Mouse (Mus musculus) heart, embryonic 16.5 days (tissue): ENCODE data around the gene Scgb1a1. TPM values are rescaled to one million over a fixed set of nuclear protein-coding genes. Genes with fewer than 3 reads are reported as not detected.

Source experiments
- ATAC-seq: fragments of 200-750 bp; cut with Nextera tagmentation; replicated peaks from 2 replicates; pipeline ENCODE4 v1.8.0; 2017; ENCODE audit warnings: moderate number of reproducible peaks; ENCODE audit not compliant: insufficient read depth, low FRiP score; ENCODE audit errors: extremely low read depth
- H3K27ac ChIP-seq: fragments of 300-500 bp; sonication (generic); 2 replicates; pipeline ENCODE4 v1.5.1; 2014; ENCODE audit warnings: mild to moderate bottlenecking, low read length, control low read depth, moderate library complexity
- H3K27me3 ChIP-seq: fragments of 300-500 bp; sonication (generic); 2 replicates; pipeline ENCODE4 v1.6.1; 2014; ENCODE audit warnings: low read length, mixed read lengths; ENCODE audit not compliant: control insufficient read depth, insufficient read depth
- H3K36me3 ChIP-seq: fragments of 300-500 bp; sonication (generic); 2 replicates; pipeline ENCODE4 v1.6.1; 2014; ENCODE audit not compliant: control insufficient read depth, insufficient read depth
- H3K4me1 ChIP-seq: fragments of 300-500 bp; sonication (generic); 2 replicates; pipeline ENCODE4 v1.6.1; 2014; ENCODE audit warnings: low read length, mixed read lengths; ENCODE audit not compliant: control insufficient read depth, insufficient read depth
- H3K4me2 ChIP-seq: fragments of 300-500 bp; sonication (generic); 2 replicates; pipeline ENCODE4 v1.6.1; 2014; ENCODE audit warnings: low read depth, mild to moderate bottlenecking, control low read depth, low read length
- H3K4me3 ChIP-seq: fragments of 300-500 bp; sonication (generic); 2 replicates; pipeline ENCODE4 v1.5.1; 2014; ENCODE audit warnings: mild to moderate bottlenecking, control low read depth, low read length
- H3K9ac ChIP-seq: fragments of 300-500 bp; sonication (generic); 2 replicates; pipeline ENCODE4 v1.6.1; 2014; ENCODE audit warnings: low read length, control low read depth
- H3K9me3 ChIP-seq: fragments of 300-500 bp; sonication (generic); replicated peaks from 2 replicates; pipeline ENCODE4 v1.6.1; 2016; ENCODE audit warnings: low read length; ENCODE audit not compliant: control insufficient read depth
- WGBS: fragments of 180-500 bp; shearing (Covaris S2); extraction: QIAGEN DNeasy Blood & Tissue Kit; methylation state at CpG from one replicate; pipeline ENCODE4 v1.1.7; 2014; 5-methylcytosine and 5-hydroxymethylcytosine counted together
- polyA plus RNA-seq: library from polyadenylated mRNA; unstranded; fragments of >200 nt; fragmentation: Nextera tagmentation; extraction: Ambion mirVana; gene quantifications from 2 replicates; pipeline ENCODE4 v1.2.1, GENCODE M21; 2015

The Scgb1a1 gene
- polyA plus RNA-seq, 1 experiment from 2014 or later = 0.91 TPM

- no peak overlapping the region for H3K4me2 ChIP-seq
- WGBS = 41% methylated on average over 4 of the region's 4 CpGs
- no peaks in the 10 kb centered on the region for H3K36me3 ChIP-seq
- H3K9ac ChIP-seq = no peak overlapping the region
- no peak overlapping the region for H3K27ac ChIP-seq
- no peak; the same call in 1 of the 2 replicates for ATAC-seq
- no peaks in the 10 kb centered on the region for H3K27me3 ChIP-seq
- peaks cover 27% of the 10 kb centered on the region for H3K4me1 ChIP-seq
- H3K9me3 ChIP-seq = no peaks in the 10 kb centered on the region
- H3K4me3 ChIP-seq = no peak overlapping the region
Measured at GRCm38 (mm10) chr19:9044291-9044690, 43.5 kb downstream of the Scgb1a1 start.

GRCm38 (mm10) chr19:9043123-9043522 lies 44.6 kb downstream of the Scgb1a1 start:
- peaks cover 24% of the 10 kb centered on the region for H3K4me1 ChIP-seq
- 81% methylated on average over 1 of the region's 1 CpGs for WGBS
- H3K4me2 ChIP-seq = no peak overlapping the region
- H3K9me3 ChIP-seq = no peaks in the 10 kb centered on the region
- H3K4me3 ChIP-seq = no peak overlapping the region
- no peak for ATAC-seq
- no peaks in the 10 kb centered on the region for H3K27me3 ChIP-seq
- no peak overlapping the region for H3K27ac ChIP-seq
- H3K36me3 ChIP-seq = no peaks in the 10 kb centered on the region
- H3K9ac ChIP-seq = no peak overlapping the region

- no peak for ATAC-seq
- no peaks in the 10 kb centered on the region for H3K36me3 ChIP-seq
- no peaks in the 10 kb centered on the region for H3K9me3 ChIP-seq
- no peak overlapping the region for H3K4me2 ChIP-seq
- peaks cover 9% of the 10 kb centered on the region; the same call in 1 of the 2 replicates for H3K4me1 ChIP-seq
- no peak overlapping the region for H3K27ac ChIP-seq
- no peak overlapping the region for H3K9ac ChIP-seq
- no peak overlapping the region for H3K4me3 ChIP-seq
- no peaks in the 10 kb centered on the region for H3K27me3 ChIP-seq
Measured at GRCm38 (mm10) chr19:9041074-9041473, 46.7 kb downstream of the Scgb1a1 start.

GRCm38 (mm10) chr19:9040649-9041048 lies 47.1 kb downstream of the Scgb1a1 start:
- no peaks in the 10 kb centered on the region for H3K36me3 ChIP-seq
- H3K27me3 ChIP-seq = no peaks in the 10 kb centered on the region
- H3K4me3 ChIP-seq = no peak overlapping the region
- H3K27ac ChIP-seq = no peak overlapping the region
- H3K4me2 ChIP-seq = no peak overlapping the region
- H3K4me1 ChIP-seq = peaks cover 9% of the 10 kb centered on the region; the same call in 1 of the 2 replicates
- H3K9ac ChIP-seq = no peak overlapping the region
- H3K9me3 ChIP-seq = no peaks in the 10 kb centered on the region
- ATAC-seq = no peak
- WGBS = 78% methylated on average over 6 of the region's 6 CpGs

GRCm38 (mm10) chr19:9039928-9040327 lies 47.8 kb downstream of the Scgb1a1 start:
- Histone ChIP-seq H3K27ac (no peak overlapping the region), H3K9ac (no peak overlapping the region), H3K27me3 (no peaks in the 10 kb centered on the region), H3K4me1 (peaks cover 9% of the 10 kb centered on the region; the same call in 1 of the 2 replicates), H3K36me3 (no peaks in the 10 kb centered on the region), H3K4me2 (no peak overlapping the region), H3K9me3 (no peaks in the 10 kb centered on the region), H3K4me3 (no peak overlapping the region)
- WGBS = 43% methylated on average over 7 of the region's 7 CpGs
- ATAC-seq = no peak

- ATAC-seq = no peak
- Histone ChIP-seq H3K9ac (no peak overlapping the region), H3K4me1 (peaks cover 7% of the 10 kb centered on the region), H3K27me3 (no peaks in the 10 kb centered on the region), H3K36me3 (no peaks in the 10 kb centered on the region), H3K4me2 (no peak overlapping the region), H3K9me3 (no peaks in the 10 kb centered on the region), H3K27ac (no peak overlapping the region), H3K4me3 (no peak overlapping the region)
- WGBS = 66% methylated on average over 4 of the region's 4 CpGs
Measured at GRCm38 (mm10) chr19:9039266-9039665, 48.5 kb downstream of the Scgb1a1 start.

- Histone ChIP-seq H3K4me2 (no peak overlapping the region), H3K4me3 (no peak overlapping the region), H3K36me3 (no peaks in the 10 kb centered on the region), H3K9me3 (no peaks in the 10 kb centered on the region), H3K27me3 (no peaks in the 10 kb centered on the region), H3K27ac (no peak overlapping the region), H3K4me1 (peaks cover 10% of the 10 kb centered on the region; the same call in 1 of the 2 replicates), H3K9ac (no peak overlapping the region)
- 56% methylated on average over 3 of the region's 3 CpGs for WGBS
- ATAC-seq = no peak; the same call in 1 of the 2 replicates
Measured at GRCm38 (mm10) chr19:9038136-9038535, 49.6 kb downstream of the Scgb1a1 start.

- Histone ChIP-seq H3K9me3 (no peaks in the 10 kb centered on the region), H3K4me3 (no peak overlapping the region), H3K27ac (no peak overlapping the region), H3K4me1 (peaks cover 17% of the 10 kb centered on the region), H3K4me2 (no peak overlapping the region), H3K9ac (no peak overlapping the region), H3K36me3 (no peaks in the 10 kb centered on the region), H3K27me3 (no peaks in the 10 kb centered on the region)
- 66% methylated on average over 3 of the region's 3 CpGs for WGBS
- no peak for ATAC-seq
Measured at GRCm38 (mm10) chr19:9035101-9035500, 52.7 kb downstream of the Scgb1a1 start.

- Histone ChIP-seq H3K9ac (no peak overlapping the region), H3K4me1 (peaks cover 19% of the 10 kb centered on the region), H3K4me3 (no peak overlapping the region), H3K36me3 (no peaks in the 10 kb centered on the region), H3K27ac (no peak overlapping the region), H3K27me3 (no peaks in the 10 kb centered on the region), H3K4me2 (no peak overlapping the region), H3K9me3 (no peaks in the 10 kb centered on the region)
- no peak for ATAC-seq
- WGBS = 89% methylated on average over 3 of the region's 3 CpGs
Measured at GRCm38 (mm10) chr19:9034480-9034879, 53.3 kb downstream of the Scgb1a1 start.
